Mouse (Mus musculus): ENCODE data around the gene Crabp2. TPM values are rescaled to one million over a fixed set of nuclear protein-coding genes. Genes with fewer than 3 reads are reported as not detected.
A peak's percentile ranks its signal among the peaks of the same experiment; 100 is the strongest.
"Not testable (repeated sequence)": the region's sequence is repeated elsewhere in the genome, so short reads cannot be mapped to it uniquely, and the experiment has no call there.

The Crabp2 gene
- 1 to 10 TPM; 1.3 to 3.5 TPM for total RNA-seq (2021)

DNA sequence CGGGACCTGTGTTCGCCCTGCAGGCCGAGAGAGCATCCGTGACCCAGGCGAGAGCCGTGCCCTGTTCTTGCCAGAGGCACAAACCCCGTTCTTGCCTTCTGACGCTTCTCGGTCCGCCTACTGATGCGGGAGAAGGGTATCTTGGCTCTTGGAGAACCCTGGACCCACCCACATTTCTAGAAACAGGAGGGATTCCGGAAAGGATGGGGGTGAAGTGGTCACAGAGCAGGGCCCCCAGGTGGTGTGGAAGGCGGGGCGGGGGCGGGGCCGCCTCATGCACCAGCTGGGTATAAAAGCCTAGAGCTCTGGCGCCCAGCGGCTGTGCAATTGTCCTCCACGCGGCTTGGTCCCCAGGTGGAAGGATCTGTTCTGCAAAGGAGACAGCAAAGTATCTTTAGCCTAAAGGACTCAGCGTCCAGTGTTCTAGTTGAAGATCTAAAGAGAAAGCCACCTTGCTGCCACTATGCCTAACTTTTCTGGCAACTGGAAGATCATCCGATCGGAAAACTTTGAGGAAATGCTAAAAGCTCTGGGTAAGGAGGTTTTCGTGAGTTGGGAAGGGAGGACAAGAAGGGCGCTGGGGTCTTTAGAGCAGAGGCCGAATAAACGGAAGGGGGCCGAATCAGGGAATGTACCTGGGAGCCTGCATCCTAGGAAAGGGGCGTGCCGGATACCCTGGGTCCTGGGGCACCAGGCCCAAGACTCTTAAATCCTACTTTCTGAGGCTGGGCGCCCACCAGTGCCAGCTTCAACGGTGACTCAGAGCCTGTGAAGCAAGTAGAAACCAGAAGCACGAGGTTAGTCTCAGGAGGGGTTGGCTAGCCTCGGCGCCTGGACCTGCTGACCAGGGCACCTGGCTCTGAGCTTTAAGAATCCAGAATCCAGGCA is at the start of gene Crabp2:
Gene Crabp2, plus strand, starts transcription at position 289 of the 888 bp plus-strand sequence.
- no peak for DNase-seq

DNA sequence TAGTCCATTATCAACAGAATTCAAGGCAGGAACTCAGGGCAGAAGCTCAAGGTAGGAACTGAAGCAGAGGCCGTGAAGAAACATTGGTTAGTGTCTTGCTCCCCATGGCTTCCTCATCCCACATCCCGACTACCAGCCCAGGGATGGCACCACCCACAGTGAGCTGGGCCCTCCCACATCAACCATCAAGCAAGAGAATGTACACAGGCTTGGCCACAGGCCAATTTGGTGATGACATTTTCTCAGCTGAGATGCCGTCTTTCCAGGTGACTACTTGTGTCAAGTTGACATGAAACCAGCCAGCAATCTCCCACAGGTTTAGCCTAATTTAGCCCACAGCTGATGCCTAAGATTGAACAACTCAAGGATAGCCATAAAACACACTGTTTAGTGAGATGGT is 49.2 kb upstream of the Crabp2 start:
- no peak for DNase-seq

DNA sequence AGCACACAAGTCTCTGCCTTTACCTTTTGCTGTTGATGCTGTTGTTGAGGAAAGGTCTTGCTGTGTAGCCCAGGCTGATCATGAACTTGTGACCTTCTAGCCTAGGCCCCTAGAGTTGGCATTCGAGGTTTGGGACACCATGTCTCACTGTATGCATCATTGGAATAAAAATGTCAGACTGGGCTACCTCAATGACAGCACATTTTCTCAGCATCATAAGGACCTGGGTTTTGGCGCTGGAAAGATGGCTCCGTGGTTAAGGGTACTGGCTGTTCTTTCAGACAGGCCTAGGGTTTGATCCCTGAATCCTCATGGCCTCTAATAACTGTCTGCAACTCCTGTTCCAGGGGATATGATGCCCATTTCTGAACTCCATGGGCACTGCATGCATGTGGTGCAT is 48.7 kb upstream of the Crabp2 start:
- no peak for DNase-seq

DNA sequence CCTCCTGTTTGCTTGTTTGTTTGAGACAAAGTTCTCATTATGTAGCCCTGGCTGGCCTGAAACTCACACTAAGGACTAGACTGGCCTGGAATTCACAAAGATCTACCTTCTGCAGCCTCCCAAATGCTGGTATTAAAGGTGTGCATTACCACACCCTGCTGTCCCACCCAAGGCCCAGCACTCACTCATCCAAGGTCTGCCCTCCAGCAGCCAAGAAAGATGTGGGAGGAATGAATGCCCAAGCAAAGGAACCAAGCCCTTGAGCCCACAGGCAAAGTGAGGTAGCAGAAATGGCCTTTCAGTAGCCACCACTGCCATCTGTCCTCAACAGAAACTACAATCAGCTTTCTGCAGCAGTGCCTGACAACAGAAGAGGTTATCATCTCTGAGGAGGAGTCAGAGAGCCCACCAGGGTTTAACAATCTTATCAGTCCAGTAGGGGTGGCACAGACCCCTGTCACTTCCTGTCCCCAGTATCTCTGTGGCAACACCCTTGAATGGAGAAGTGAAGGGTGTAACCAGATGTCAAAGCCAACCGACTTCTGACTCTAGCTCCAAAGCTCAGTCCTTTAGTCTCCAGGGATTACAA is 47.3 kb upstream of the Crabp2 start:
- no peak for DNase-seq

DNA sequence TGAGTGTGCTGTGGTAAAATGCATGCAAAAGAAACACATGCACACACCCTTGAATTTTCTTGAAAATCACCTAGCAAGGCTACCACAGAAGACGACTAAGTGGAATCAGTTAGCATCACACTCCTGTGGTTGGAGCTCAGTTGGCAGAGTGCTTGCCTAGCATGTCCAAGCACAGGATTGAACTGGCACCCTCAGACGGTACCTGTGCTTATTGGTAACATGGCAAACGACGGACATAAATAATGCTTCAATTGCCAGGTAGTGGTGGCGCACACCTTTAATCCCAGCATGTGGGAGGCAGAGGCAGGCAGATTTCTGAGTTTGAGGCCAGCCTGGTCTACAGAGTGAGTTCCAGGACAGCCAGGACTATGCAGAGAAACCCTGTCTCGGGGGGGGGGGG is 46.5 kb upstream of the Crabp2 start:
- not testable (repeated sequence) for DNase-seq

DNA sequence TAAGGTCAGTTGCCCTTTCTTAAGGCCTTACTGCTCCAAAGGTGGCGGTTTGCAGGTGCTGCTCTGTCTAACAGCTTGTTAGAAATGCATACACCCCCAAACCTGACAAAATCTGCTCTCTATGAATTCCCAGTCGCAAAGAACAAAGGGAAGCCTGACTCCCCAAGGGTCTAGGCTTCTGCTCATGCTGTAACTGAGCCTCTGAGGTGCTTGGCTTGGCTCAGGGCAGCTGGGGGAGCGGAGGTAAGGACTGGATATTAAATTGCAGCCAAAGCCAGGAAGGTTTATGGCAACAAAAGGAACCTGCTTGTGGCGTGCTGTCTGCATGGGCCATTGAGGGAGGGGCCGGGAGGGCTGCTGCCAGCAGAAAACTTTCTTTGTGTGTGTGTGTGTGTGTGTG is 44.6 kb upstream of the Crabp2 start:
- DNase-seq: no peak

DNA sequence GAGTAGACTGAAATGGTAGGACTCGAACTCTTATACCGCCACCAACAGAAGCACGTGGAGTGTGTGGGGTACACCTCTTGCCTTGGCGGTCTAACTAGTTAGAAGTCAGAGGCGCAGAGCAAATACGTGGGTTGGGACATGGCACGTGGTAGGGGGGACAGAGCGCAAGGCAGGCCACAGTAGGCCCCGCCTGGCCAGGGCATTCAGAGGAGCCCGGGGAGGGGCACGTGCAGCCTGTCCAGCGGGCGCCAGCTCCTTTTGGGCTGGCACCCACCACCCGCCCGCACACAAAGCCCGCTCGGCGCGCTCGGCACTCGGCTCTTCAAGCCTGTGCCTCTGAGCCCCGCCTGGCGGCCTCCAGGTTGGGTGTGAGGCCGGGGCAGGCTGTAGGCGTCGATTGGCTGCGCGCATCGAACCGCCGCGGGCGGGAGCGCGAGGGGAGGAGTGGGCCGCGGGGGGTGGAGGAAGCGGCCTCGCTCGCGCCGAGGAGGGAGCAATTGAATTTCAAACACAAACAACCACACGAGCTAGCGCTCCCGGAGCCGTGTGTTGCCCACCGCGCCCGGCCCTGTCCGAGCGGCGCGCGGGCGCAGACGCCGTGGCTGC is 42.5 kb upstream of the Crabp2 start, which contains the start of gene Hdgf:
Gene Hdgf, plus strand, starts transcription at position 442 of the 606 bp plus-strand sequence.
- DNase-seq: peak; percentile 95 to 96

DNA sequence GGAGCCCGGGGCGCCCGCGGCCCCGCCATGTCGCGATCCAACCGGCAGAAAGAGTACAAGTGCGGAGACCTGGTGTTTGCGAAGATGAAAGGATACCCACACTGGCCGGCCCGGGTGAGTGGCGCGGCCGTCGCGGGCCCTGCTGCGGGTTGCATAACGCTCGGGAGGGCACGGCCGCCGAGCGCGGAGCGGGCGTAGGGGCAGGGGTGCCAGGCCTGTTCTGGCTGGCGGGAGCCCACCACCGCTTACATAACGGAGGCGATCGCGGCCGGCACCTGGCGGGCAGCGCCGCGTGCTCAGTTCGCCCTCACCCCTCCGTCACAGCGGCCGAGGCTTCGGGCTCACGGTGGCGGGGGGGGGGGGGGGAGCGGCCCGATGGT is 41.9 kb upstream of the Crabp2 start:
- DNase-seq: no peak

DNA sequence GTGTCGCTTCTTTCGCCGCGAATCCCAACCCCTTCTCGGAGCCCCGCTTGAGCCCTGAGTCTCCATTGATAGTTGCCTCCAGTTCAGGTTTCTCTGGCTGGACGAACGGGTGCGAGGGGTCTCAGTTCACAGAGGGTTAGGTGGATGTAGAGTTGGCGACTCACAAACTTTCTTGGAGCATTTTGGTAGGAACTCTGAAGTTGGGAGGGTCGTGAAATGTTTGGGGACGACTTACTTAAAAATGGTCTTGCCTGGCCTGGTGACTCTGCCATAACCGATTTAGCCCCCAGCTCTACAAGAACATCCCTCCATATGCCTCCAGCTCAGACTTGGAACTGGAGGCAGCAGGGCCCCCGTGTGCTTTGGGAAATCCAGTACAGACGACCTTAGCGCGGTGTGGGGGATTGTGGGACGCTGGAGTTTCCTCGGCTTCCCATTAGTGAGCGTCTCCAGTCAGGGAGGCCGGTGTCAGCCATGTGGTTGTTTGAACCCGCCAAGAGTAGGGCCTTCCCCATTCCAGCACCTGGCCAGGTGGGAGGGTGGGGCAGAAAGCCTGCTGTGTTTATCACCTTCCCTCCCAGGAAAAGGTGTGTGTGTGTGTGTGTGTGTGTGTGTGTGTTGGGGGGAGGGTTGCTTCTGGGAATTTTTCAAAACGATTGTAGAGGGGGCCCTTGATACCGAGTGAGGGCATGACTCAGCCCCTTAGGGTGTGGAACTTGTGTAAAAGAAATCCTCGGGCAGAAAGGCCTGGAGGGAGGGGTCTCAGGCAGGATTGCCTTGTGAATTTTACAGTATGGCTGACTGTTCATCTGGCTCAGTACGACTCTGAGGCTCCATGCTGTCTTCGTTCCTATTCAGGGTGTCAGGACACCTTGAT is 41.2 kb upstream of the Crabp2 start:
- DNase-seq: peak; percentile 40

DNA sequence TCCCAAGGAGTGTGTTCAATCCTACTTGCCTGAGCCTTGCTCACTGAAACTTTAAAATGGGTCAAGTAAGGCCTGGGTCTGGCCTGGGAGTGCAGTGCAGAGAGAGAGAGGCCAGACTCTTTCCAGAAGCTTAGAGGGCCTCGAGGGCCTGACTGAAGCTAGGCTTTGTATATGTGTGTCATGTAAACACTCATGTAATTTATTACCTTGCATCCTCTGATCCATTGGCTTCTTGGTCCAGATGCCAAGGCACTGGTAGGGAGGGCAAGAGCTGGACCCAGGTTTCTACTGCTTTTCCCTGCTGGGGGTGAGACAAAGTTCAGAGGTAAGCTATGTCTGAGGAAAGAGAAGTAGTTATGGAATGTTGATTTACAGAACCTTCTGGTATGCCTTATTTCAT is 40.6 kb upstream of the Crabp2 start:
- DNase-seq: no peak

DNA sequence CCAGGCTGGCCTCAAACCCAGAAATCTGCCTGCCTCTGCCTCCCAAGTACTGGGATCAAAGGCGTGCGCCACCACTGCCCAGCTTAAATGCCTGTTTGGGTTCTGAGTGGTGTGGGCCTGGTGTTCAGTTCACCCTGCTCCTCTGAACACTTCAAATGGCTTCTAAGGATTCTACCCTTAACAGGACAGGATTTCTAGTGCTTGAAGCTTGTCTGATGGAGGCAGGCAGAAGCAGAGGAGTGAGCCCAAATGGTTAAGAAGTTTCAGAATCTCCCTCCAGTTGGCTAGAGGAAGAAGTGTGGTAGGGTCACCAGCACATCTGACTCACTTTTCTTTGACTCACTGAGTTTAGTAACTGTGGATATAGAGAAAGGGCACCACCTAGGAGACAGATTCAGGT is 39.1 kb upstream of the Crabp2 start:
- DNase-seq: no peak

DNA sequence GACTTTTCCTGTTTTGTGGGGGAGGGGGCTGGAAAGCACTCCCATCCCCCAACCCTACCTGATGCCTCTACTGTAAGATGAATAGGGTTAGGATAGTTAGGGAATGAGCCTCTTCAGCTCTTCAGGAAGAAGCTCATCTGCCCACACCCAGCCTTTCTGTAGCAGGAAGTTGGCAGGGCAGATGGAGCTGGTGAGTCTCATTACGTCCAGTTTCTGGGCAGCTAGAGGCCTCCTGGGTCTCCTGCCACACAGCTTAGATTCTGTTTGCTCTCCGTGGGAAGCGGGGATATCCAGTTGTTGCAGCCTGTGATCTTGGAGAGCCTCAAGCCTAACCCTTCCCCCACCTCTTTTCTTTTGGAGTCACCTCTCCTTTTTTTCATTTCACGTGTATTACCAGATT is 38.6 kb upstream of the Crabp2 start:
- DNase-seq: no peak

DNA sequence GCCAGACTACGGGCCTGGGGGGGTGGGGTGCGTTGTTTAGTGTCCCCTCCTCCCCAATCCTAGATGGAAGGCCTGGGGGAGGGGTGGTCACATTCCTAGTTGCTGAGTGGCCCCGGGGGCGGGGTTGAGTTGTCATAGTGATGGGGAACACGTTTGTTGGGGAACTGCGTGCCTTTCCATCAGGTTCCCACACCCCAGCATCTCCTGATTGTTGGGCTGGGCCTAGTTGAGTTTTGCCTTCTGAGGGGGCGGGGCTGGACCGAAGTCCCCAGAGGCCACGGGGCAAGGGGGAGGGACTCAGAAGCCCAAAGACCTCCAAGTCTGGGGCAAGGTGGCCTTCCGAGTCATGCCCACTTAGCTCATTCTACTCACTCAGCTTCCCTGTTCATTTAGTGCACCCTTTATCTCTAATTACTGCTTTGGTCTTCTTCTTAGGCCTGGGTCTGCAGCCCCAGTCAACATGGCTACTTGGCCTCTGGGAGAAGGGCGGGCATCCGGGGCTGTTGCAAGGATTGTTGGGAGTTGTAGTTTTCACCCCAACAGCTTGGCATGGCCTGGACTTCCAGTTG is 37.8 kb upstream of the Crabp2 start:
- DNase-seq: peak; percentile 40 to 45

DNA sequence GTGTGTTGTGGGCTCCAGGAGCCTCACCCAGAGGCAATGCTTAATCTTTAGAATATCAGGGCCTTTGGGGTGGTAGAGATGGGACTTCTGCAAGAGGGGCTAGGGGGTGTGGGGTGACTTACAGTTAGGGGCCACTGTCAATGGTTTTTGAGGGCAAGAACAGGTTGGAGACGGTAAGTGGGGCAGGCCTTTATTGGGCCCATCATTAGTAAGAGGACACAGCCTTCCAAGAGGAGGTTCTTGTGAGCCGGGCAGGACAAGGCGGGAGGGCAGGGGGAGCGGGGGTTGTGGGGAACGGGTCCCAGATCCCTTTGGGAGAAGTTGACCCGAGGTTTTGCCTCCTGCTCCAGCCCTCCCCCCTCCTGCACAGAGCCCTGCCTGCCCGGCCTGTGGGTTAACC is 35.0 kb upstream of the Crabp2 start:
- no peak for DNase-seq

DNA sequence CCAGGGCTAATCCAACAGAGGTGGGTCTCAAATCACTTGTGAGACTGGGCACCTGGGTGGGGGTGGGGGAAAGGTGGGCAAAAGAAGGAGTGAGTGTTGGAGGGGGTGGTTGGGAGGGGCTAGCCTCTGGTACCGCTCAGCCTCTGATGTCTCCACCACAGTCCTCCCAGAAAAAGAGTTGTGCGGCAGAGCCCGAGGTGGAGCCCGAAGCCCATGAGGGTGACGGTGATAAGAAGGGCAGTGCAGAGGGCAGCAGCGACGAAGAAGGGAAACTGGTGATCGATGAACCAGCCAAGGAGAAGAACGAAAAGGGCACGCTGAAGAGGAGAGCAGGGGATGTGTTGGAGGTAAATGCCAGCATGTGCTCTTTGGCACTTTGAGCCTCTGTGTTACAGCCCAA is 34.6 kb upstream of the Crabp2 start:
- DNase-seq: no peak

DNA sequence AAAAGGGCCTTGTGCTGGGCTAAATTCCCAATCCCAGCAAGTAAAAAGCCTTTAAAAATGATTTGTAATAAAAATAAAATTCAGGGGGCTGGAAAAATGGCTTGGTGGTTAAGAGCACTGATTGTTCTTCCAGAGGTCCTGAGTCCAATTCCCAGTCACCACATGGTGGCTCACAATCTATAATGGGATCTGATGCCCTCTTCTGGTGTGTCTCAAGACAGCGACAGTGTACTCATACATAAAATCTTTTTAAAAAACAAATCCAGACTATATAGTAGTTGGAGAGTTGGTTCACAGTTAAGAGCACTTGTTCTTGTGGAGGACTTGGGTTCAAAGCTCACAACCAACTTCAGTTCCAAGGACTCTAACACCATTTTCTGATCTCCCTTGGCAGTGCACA is 31.5 kb upstream of the Crabp2 start:
- no peak for DNase-seq

DNA sequence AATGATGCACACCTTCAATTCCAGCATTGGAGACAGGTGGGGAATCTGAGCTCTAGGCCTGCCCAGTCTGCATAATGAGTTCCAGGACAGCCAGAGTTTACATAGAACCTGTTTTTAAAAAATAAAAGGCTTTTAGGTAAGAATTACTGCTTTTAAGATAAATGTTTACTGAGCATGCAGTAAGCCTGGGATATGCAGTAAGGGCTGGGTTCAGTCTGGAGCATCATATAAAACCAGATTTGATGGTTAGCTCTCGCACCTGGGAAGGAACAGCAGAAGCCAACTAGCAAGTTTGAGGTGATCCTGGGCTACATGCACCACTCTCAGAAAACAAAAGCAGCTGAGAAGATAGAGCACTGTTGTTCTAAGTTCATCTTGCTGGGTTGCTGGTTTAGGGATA is 29.9 kb upstream of the Crabp2 start:
- DNase-seq: no peak

DNA sequence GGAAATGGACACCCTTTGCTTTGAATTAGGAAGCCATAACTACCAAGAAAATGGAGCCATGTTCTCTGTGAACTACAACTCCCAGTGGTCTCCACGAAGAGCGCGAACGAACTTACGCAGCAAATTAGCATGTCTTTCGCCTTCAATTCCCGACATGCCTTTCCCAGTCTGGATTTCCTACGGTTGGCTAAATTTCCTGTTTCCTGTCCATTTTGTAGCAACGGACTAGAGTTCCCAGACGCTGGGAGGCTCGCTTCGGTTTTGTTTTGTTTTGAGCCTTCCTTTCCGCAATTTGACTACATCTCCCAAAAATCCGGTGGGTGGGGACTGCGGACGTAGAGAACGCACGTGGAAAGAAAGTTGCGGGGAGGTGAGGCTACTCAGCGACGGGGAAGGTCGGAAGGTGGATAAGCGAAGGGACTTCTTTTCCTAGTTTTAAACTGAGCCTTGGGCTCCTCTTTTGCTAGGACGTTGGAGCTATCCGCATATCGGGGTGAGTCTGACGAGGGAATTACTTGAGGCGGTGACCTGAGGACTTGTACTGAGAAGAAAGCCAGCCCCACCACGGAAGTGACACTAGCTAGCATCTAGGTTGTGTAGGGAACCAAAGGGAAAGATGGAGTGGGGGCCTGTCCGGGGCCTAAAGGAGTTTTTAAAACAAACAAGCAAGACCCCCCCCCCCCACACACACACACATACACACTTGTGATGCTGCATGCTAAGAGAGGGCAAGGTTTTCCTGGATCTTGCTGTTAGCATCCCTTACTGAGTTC is 28.9 kb upstream of the Crabp2 start, which contains the start of gene Mrpl24:
Gene Mrpl24, plus strand, starts transcription at position 171 of the 773 bp plus-strand sequence.
- peak; percentile 79 to 84 for DNase-seq

DNA sequence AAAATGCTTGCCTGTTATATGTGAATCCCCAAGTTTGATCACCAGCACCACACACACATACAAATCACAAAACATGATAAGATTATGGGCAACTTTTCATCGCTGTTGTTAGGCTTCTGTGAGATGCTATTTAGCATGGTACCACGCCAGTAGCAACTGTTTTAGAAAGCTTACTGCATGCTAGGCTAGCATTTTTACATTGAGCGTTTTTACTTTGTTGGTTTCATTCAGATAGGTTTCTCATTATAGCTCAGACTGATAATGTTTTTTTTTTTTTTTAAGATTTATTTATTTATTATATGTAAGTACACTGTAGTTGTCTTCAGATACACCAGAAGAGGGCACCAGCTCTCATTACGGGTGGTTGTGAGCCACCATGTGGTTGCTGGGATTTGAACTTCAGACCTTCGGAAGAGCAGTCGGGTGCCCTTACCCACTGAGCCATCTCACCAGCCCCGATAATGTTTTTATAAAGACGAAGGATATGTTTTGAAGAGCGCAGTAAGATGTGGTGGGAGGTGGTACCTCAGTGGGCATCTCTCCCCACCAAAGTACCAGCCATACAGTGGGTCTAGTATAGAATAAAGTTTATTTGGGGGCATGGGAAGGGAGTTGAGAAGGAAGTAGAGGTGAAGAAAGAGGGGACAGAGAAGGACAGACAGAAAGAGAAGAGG is 28.1 kb upstream of the Crabp2 start:
- no peak for DNase-seq

DNA sequence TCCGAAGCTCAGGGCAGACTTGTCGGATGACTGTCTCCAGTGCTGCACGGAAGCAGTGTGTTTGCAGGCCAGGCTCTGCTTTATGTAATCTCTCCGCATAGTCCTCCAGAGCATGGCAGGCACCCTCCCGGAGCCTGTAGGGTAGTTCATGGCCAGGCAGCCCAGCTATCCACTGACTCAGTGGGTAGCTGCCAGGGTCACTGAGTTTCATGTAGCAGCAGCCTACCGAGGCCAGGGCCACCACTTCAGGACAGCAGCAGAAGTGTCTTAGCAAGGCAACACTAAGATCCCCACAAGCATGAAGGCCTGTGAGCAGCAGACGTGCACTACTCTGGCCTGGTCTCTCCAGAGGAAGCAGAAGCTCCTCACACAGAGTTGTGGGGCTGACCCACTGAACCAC is 23.5 kb upstream of the Crabp2 start:
- no peak for DNase-seq

DNA sequence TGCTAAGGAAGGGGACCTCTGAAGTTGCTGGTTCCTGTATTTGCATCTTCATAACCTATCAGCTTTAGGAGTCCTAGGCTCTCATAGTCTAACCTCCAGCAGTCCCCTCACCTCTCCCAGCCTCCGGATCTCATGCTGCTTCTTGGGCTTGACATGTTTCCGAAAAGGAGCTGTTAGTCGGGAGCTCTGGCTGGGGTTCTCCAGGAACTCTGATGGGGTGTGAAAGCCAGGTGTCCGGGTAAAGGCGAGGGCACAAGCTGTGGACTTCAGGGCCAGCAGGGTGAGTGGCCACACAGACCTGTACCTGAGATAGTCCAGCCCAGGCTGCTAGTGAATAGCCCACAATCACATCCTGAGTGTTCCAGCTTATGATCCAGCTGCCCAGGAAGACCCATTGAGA is 21.0 kb upstream of the Crabp2 start:
- no peak for DNase-seq
